Mouse (Mus musculus) C2C12 (cell line): ENCODE results near the gene Mical2. TPM values are rescaled to one million over a fixed set of nuclear protein-coding genes. Genes with fewer than 3 reads are reported as not detected.

Experiments used
- H3K27me3 ChIP-seq: one replicate; pipeline ENCODE4 v1.6.1; 2011; ENCODE audit not compliant: control insufficient read depth, insufficient read depth, insufficient read length
- H3K36me3 ChIP-seq: one replicate; pipeline ENCODE4 v1.6.1; 2011; ENCODE audit not compliant: control insufficient read depth, insufficient read depth
- H3K4me3 ChIP-seq: one replicate; pipeline ENCODE4 v1.5.1; 2011; ENCODE audit warnings: mild to moderate bottlenecking, control low read depth; ENCODE audit not compliant: poor library complexity, insufficient read depth, severe bottlenecking
- H3K79me2 ChIP-seq: one replicate; pipeline ENCODE4 v1.6.1; 2011; ENCODE audit not compliant: control insufficient read depth, insufficient read depth
- H3K79me3 ChIP-seq: one replicate; pipeline ENCODE4 v1.6.1; 2011; ENCODE audit warnings: low read depth, control low read depth
- H3ac ChIP-seq: one replicate; pipeline ENCODE3; 2011; ENCODE audit warnings: low read depth; ENCODE audit not compliant: control insufficient read depth, insufficient read length
- CEBPB ChIP-seq: IDR thresholded peaks from one replicate; pipeline ENCODE4 v1.6.1; 2011; ENCODE audit warnings: low read depth, mild to moderate bottlenecking, control low read depth, moderate library complexity
- CTCF ChIP-seq: IDR thresholded peaks from one replicate; pipeline ENCODE4 v1.5.1; 2011; ENCODE audit not compliant: control insufficient read depth, insufficient read depth, insufficient read length
- FOSL1 ChIP-seq: IDR thresholded peaks from one replicate; pipeline ENCODE4 v1.8.0; 2011; ENCODE audit warnings: mild to moderate bottlenecking, low read length; ENCODE audit not compliant: poor library complexity, insufficient read depth, severe bottlenecking
- MAX ChIP-seq: IDR thresholded peaks from one replicate; pipeline ENCODE4 v1.6.1; 2011; ENCODE audit warnings: mild to moderate bottlenecking, control low read depth
- MYOD1 ChIP-seq: IDR thresholded peaks from one replicate; pipeline ENCODE4 v1.6.1; 2011; ENCODE audit warnings: low read depth; ENCODE audit not compliant: control insufficient read depth, insufficient read length
- MYOG ChIP-seq: IDR thresholded peaks from one replicate; pipeline ENCODE4 v1.6.1; 2011; ENCODE audit not compliant: control insufficient read depth, insufficient read length; ENCODE audit errors: extremely low read depth
- USF1 ChIP-seq: IDR thresholded peaks from one replicate; pipeline ENCODE4 v1.6.1; 2011; ENCODE audit warnings: low read depth, mild to moderate bottlenecking, control low read depth, moderate library complexity
- polyA plus RNA-seq: library from polyadenylated mRNA; unstranded; fragments of >200 nt; fragmentation: generic; extraction: Trizol; gene quantifications from one replicate; pipeline ENCODE4 v1.2.1, GENCODE M21; 2012; ENCODE audit warnings: missing spikeins

The Mical2 gene
- polyA plus RNA-seq, 1 experiment, result 76.9 TPM

- Histone ChIP-seq H3ac (no peak overlapping the region), H3K79me3 (no peaks in the 10 kb centered on the region), H3K4me3 (no peak overlapping the region), H3K36me3 (no peaks in the 10 kb centered on the region), H3K79me2 (no peaks in the 10 kb centered on the region), H3K27me3 (no peaks in the 10 kb centered on the region)
- TF ChIP-seq CTCF (no peak), USF1 (no peak), MYOG (no peak), MAX (no peak), FOSL1 (no peak), MYOD1 (no peak), CEBPB (no peak)
Observed at GRCm38 (mm10) chr7:112397786-112398185, 172.1 kb downstream of the Mical2 start.

GRCm38 (mm10) chr7:112399425-112400170, 173.9 kb downstream of the Mical2 start:
- no peaks in the 10 kb centered on the region for H3K36me3 ChIP-seq
- H3K4me3 ChIP-seq, result no peak overlapping the region
- H3K79me3 ChIP-seq, result no peaks in the 10 kb centered on the region
- H3K79me2 ChIP-seq, result no peaks in the 10 kb centered on the region
- TF ChIP-seq MYOG (no peak), MYOD1 (no peak)
- no peak overlapping the region for H3ac ChIP-seq
- no peaks in the 10 kb centered on the region for H3K27me3 ChIP-seq

- TF ChIP-seq CTCF (peak; percentile 68), CEBPB (no peak)
- H3K27me3 ChIP-seq, result no peaks in the 10 kb centered on the region
- no peaks in the 10 kb centered on the region for H3K36me3 ChIP-seq
- no peaks in the 10 kb centered on the region for H3K79me2 ChIP-seq
- H3K79me3 ChIP-seq, result no peaks in the 10 kb centered on the region
- H3ac ChIP-seq, result no peak overlapping the region
- no peak overlapping the region for H3K4me3 ChIP-seq
Observed at GRCm38 (mm10) chr7:112400175-112400574, 174.5 kb downstream of the Mical2 start.

- H3K79me3 ChIP-seq, result no peaks in the 10 kb centered on the region
- no peaks in the 10 kb centered on the region for H3K36me3 ChIP-seq
- no peak overlapping the region for H3ac ChIP-seq
- no peaks in the 10 kb centered on the region for H3K27me3 ChIP-seq
- H3K4me3 ChIP-seq, result no peak overlapping the region
- TF ChIP-seq USF1, result no peak
- TF ChIP-seq CTCF, result no peak
- TF ChIP-seq CEBPB, result no peak
- no peak for TF ChIP-seq MYOD1
- no peak for TF ChIP-seq MYOG
- TF ChIP-seq FOSL1, result no peak
- TF ChIP-seq MAX, result no peak
- no peaks in the 10 kb centered on the region for H3K79me2 ChIP-seq
Observed at GRCm38 (mm10) chr7:112405061-112405460, 179.4 kb downstream of the Mical2 start.

GRCm38 (mm10) chr7:112405578-112405977, 179.9 kb downstream of the Mical2 start:
- no peak overlapping the region for H3ac ChIP-seq
- TF ChIP-seq CEBPB (no peak), CTCF (no peak), FOSL1 (no peak), MYOG (no peak), MYOD1 (no peak), USF1 (no peak)
- H3K79me2 ChIP-seq, result no peaks in the 10 kb centered on the region
- no peaks in the 10 kb centered on the region for H3K79me3 ChIP-seq
- no peaks in the 10 kb centered on the region for H3K27me3 ChIP-seq
- H3K4me3 ChIP-seq, result no peak overlapping the region
- no peaks in the 10 kb centered on the region for H3K36me3 ChIP-seq

- no peak overlapping the region for H3ac ChIP-seq
- H3K79me2 ChIP-seq, result no peaks in the 10 kb centered on the region
- H3K4me3 ChIP-seq, result no peak overlapping the region
- H3K79me3 ChIP-seq, result no peaks in the 10 kb centered on the region
- TF ChIP-seq CTCF, result no peak
- TF ChIP-seq FOSL1, result no peak
- no peak for TF ChIP-seq MAX
- no peak for TF ChIP-seq MYOG
- TF ChIP-seq MYOD1, result no peak
- no peak for TF ChIP-seq USF1
- no peak for TF ChIP-seq CEBPB
- H3K27me3 ChIP-seq, result no peaks in the 10 kb centered on the region
- H3K36me3 ChIP-seq, result no peaks in the 10 kb centered on the region
Observed at GRCm38 (mm10) chr7:112407597-112407996, 181.9 kb downstream of the Mical2 start.
